Mouse (Mus musculus) heart, postnatal 4 days (tissue): Measurements from ENCODE around the gene Snap25. TPM values are rescaled to one million over a fixed set of nuclear protein-coding genes. Genes with fewer than 3 reads are reported as not detected.

Experiments
- DNase-seq: peaks from one replicate; pipeline ENCODE4 v3.0.0; 2021
- total RNA-seq, 2 experiments: library from RNA; stranded (reverse); gene quantifications; 2 replicates each; pipeline ENCODE4 v1.2.3; 2021

The Snap25 gene
- total RNA-seq, 2 experiments from 2014 or later = 0.36 TPM; not detected in 1

- DNase-seq = no peak
Observed at GRCm38 (mm10) chr2:136811331-136811730, 98.1 kb downstream of the Snap25 start.

DNA sequence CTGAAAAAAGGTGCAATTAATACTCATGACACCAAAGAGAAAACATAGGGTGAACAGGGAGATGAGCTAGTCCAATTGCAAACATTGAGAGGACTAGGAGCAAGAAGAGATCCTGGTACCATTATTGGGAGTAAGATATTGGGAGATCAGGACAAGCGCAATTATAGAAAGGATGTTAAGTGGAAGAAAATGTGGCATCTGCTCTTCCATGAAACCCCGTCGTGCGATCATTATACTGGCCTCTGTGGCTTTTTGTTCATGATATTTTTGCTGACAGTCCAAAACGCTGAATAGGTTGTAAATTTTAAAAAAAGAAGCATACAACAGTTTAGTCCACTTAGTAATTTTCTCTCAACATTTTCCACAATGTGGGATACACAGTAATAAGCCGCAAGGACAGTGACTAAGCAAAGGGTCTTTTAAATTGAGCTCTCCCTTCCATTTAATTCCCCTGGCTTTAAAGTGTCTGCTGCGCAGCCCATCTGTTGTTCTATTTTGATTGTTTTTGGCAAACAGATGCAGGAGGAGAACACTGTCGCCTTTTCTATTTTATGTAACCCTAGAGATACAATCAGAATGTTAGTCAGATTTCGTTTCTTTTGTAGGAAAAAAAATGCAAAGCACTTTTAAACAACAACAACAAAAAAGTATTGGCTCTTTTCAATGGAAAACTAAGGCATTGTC, 103.6 kb downstream of the Snap25 start:
- DNase-seq = no peak

- no peak for DNase-seq
Observed at GRCm38 (mm10) chr2:136823751-136824716, 110.8 kb downstream of the Snap25 start.

GRCm38 (mm10) chr2:136827612-136828011, 114.4 kb downstream of the Snap25 start:
- no peak for DNase-seq

Other genes starting within 250 kb of the Snap25 start
- gene Ankef1, start 211.5 kb upstream of the Snap25 start, total RNA-seq = under 1 TPM in 1 of 2 experiments, not detected in 1; 0.27 TPM
- gene AL731706.2, start 172.2 kb downstream of the Snap25 start, total RNA-seq = 10 to 100 TPM; 14.5 to 35.5 TPM
- 1 to 10 TPM; 3.7 to 4.4 TPM for gene Slx4ip, start 177.8 kb downstream of the Snap25 start, total RNA-seq
- gene AL731706.1, start 177.9 kb downstream of the Snap25 start, total RNA-seq = 10 to 100 TPM; 22.6 to 25.7 TPM
- 10 to 100 TPM; 30.4 to 30.9 TPM for gene Mkks, start 177.9 kb downstream of the Snap25 start, total RNA-seq